Mouse (Mus musculus) MEL (cell line): Measurements from ENCODE around the gene Dock3.

Experiments used
- CHD2 ChIP-seq: IDR thresholded peaks from 2 replicates; pipeline ENCODE4 v1.6.1; 2011; ENCODE audit warnings: low read length, improper control_type of control experiment
- CTCF ChIP-seq, 3 experiments: IDR thresholded peaks in 2 of 3; conservative IDR thresholded peaks in 1 of 3; 2 replicates each; pipeline ENCODE4 v1.5.1; 2011 to 2012; ENCODE audit warnings: low read length in 3 of 3, low read depth in 2 of 3, mild to moderate bottlenecking in 2 of 3, improper control_type of control experiment in 1 of 3, inconsistent platforms in 1 of 3, mixed read lengths in 1 of 3, moderate library complexity in 1 of 3; ENCODE audit not compliant: control insufficient read depth in 1 of 3, insufficient read depth in 1 of 3, poor library complexity in 1 of 3, severe bottlenecking in 1 of 3
- EP300 ChIP-seq, 2 experiments: IDR thresholded peaks; 2 replicates each; pipeline ENCODE4 v1.6.1; 2011; ENCODE audit warnings: improper control_type of control experiment in 2 of 2, low read length in 2 of 2, low read depth in 1 of 2, mild to moderate bottlenecking in 1 of 2
- ETS1 ChIP-seq: IDR thresholded peaks from 2 replicates; pipeline ENCODE4 v1.6.1; 2012; ENCODE audit warnings: low read depth, mild to moderate bottlenecking, inconsistent platforms, low read length, improper control_type of control experiment, moderate library complexity
- JUND ChIP-seq: IDR thresholded peaks from 2 replicates; pipeline ENCODE4 v1.6.1; 2011; ENCODE audit warnings: low read depth, mild to moderate bottlenecking, improper control_type of control experiment, low read length
- POLR2A ChIP-seq, 2 experiments: IDR thresholded peaks; 2 replicates each; pipeline ENCODE4 v1.6.1; 2011 to 2012; ENCODE audit warnings: low read length in 2 of 2, mild to moderate bottlenecking in 2 of 2, control low read depth in 1 of 2, improper control_type of control experiment in 1 of 2, low read depth in 1 of 2, moderate library complexity in 1 of 2; ENCODE audit not compliant: control insufficient read depth in 1 of 2, insufficient read depth in 1 of 2, poor library complexity in 1 of 2
- POLR2AphosphoS2 ChIP-seq: IDR thresholded peaks from 2 replicates; pipeline ENCODE4 v1.6.1; 2011; ENCODE audit warnings: low read length, improper control_type of control experiment
- SMC3 ChIP-seq: IDR thresholded peaks from 2 replicates; pipeline ENCODE4 v1.6.1; 2011; ENCODE audit warnings: low read depth, low read length, improper control_type of control experiment
- USF2 ChIP-seq, 2 experiments: IDR thresholded peaks; 2 replicates each; pipeline ENCODE4 v1.6.1; 2011 to 2012; ENCODE audit warnings: improper control_type of control experiment in 2 of 2, low read length in 2 of 2, borderline replicate concordance in 1 of 2, inconsistent platforms in 1 of 2, low read depth in 1 of 2, mild to moderate bottlenecking in 1 of 2; ENCODE audit not compliant: insufficient read depth in 1 of 2

- TF ChIP-seq CTCF (IDR thresholded peaks at IDR 0.05 in 2 of 3, conservative IDR thresholded peaks at IDR 0.05 in 1 of 3; ENCODE audit: control insufficient read depth in 1 of 3, insufficient read depth in 1 of 3, low read depth in 2 of 3, low read length in 3 of 3, poor library complexity in 1 of 3, severe bottlenecking in 1 of 3) (no peak), USF2 (IDR thresholded peaks at IDR 0.05; ENCODE audit: borderline replicate concordance in 1 of 2, insufficient read depth in 1 of 2, low read depth in 1 of 2, low read length in 2 of 2) (no peak), POLR2A (IDR thresholded peaks at IDR 0.05; ENCODE audit: control insufficient read depth in 1 of 2, insufficient read depth in 1 of 2, low read depth in 1 of 2, low read length in 2 of 2, poor library complexity in 1 of 2) (no peak), SMC3 (no peak), CHD2 (no peak), POLR2AphosphoS2 (no peak), JUND (no peak), EP300 (IDR thresholded peaks at IDR 0.05; ENCODE audit: low read depth in 1 of 2, low read length in 2 of 2) (no peak), ETS1 (no peak)
Observed at GRCm38 (mm10) chr9:107267028-107267427, 35.3 kb upstream of the Dock3 start.
